Mouse (Mus musculus) myocyte (in vitro differentiated cells): ENCODE results near the gene Znrf1. TPM values are rescaled to one million over a fixed set of nuclear protein-coding genes. Genes with fewer than 3 reads are reported as not detected.

ENCODE experiments used
- H3K27me3 ChIP-seq: one replicate; pipeline ENCODE4 v1.6.1; 2011; ENCODE audit not compliant: control insufficient read depth, insufficient read depth, insufficient read length
- H3K36me3 ChIP-seq: one replicate; pipeline ENCODE4 v1.6.1; 2011; ENCODE audit not compliant: control insufficient read depth, insufficient read depth
- H3K4me2 ChIP-seq: one replicate; pipeline ENCODE4 v1.6.1; 2011; ENCODE audit warnings: low read depth, control low read depth
- H3K4me3 ChIP-seq: one replicate; pipeline ENCODE4 v1.5.1; 2011; ENCODE audit warnings: mild to moderate bottlenecking, control low read depth, moderate library complexity
- H3K79me2 ChIP-seq: one replicate; pipeline ENCODE4 v1.6.1; 2011; ENCODE audit not compliant: control insufficient read depth, insufficient read depth
- H3ac ChIP-seq: one replicate; pipeline ENCODE4 v1.6.1; 2011; ENCODE audit not compliant: control insufficient read depth, insufficient read length
- CEBPB ChIP-seq: IDR thresholded peaks from 2 replicates; pipeline ENCODE4 v1.6.1; 2011; ENCODE audit warnings: mild to moderate bottlenecking, moderate library complexity; ENCODE audit not compliant: poor library complexity, insufficient read depth, severe bottlenecking
- E2F4 ChIP-seq: IDR thresholded peaks from one replicate; pipeline ENCODE4 v1.6.1; 2011; ENCODE audit warnings: mild to moderate bottlenecking, control low read depth, moderate library complexity; ENCODE audit not compliant: insufficient read depth
- MAX ChIP-seq: IDR thresholded peaks from one replicate; pipeline ENCODE4 v1.6.1; 2011; ENCODE audit warnings: low read depth, mild to moderate bottlenecking, control low read depth
- MYOD1 ChIP-seq, 3 experiments: IDR thresholded peaks; one replicate each; pipeline ENCODE4 v1.6.1; 2011; ENCODE audit warnings: control low read depth in 2 of 3, low read depth in 2 of 3, mild to moderate bottlenecking in 2 of 3, moderate library complexity in 1 of 3; ENCODE audit not compliant: insufficient read length in 2 of 3, control insufficient read depth in 1 of 3
- MYOG ChIP-seq, 3 experiments: IDR thresholded peaks; one replicate each; pipeline ENCODE4 v1.6.1; 2011; ENCODE audit warnings: control low read depth in 2 of 3, low read depth in 2 of 3, mild to moderate bottlenecking in 2 of 3; ENCODE audit not compliant: insufficient read length in 2 of 3, control insufficient read depth in 1 of 3, insufficient read depth in 1 of 3
- POLR2A ChIP-seq: IDR thresholded peaks from one replicate; pipeline ENCODE4 v1.6.1; 2011; ENCODE audit warnings: low read depth, mild to moderate bottlenecking, control low read depth, moderate library complexity; ENCODE audit not compliant: insufficient read length
- POLR2AphosphoS2 ChIP-seq: IDR thresholded peaks from one replicate; pipeline ENCODE4 v1.6.1; 2011; ENCODE audit warnings: low read depth, control low read depth; ENCODE audit not compliant: insufficient read length
- REST ChIP-seq: IDR thresholded peaks from one replicate; pipeline ENCODE4 v1.6.1; 2011; ENCODE audit warnings: mild to moderate bottlenecking, control low read depth, moderate library complexity; ENCODE audit not compliant: insufficient read depth, insufficient read length
- SRF ChIP-seq: IDR thresholded peaks from one replicate; pipeline ENCODE4 v1.6.1; 2011; ENCODE audit warnings: low read depth; ENCODE audit not compliant: control insufficient read depth, insufficient read length
- TCF12 ChIP-seq: IDR thresholded peaks from one replicate; pipeline ENCODE4 v1.6.1; 2011; ENCODE audit warnings: mild to moderate bottlenecking, control low read depth; ENCODE audit not compliant: poor library complexity, insufficient read depth, severe bottlenecking
- TCF3 ChIP-seq: IDR thresholded peaks from one replicate; pipeline ENCODE4 v1.6.1; 2011; ENCODE audit warnings: low read depth, control low read depth; ENCODE audit not compliant: insufficient read length
- USF1 ChIP-seq: IDR thresholded peaks from one replicate; pipeline ENCODE4 v1.6.1; 2011; ENCODE audit warnings: low read depth, mild to moderate bottlenecking, control low read depth, moderate library complexity
- polyA plus RNA-seq: library from polyadenylated mRNA; unstranded; fragments of >200 nt; fragmentation: generic; extraction: Trizol; gene quantifications from one replicate; pipeline ENCODE4 v1.2.1, GENCODE M21; 2012; ENCODE audit warnings: missing spikeins

Gene Znrf1
- polyA plus RNA-seq, 1 experiment: 39.2 TPM

GRCm38 (mm10) chr8:111545406-111546156 is 9.7 kb downstream of the Znrf1 start:
- no peaks in the 10 kb centered on the region for H3K36me3 ChIP-seq
- TF ChIP-seq REST: no peak
- TF ChIP-seq MYOD1 (IDR thresholded peaks at IDR 0.05; ENCODE audit: control insufficient read depth in 1 of 3, insufficient read length in 2 of 3, low read depth in 2 of 3): no peak
- no peak for TF ChIP-seq TCF12
- TF ChIP-seq E2F4: no peak
- TF ChIP-seq SRF: no peak
- TF ChIP-seq CEBPB: no peak
- TF ChIP-seq MAX: no peak
- TF ChIP-seq POLR2A: no peak
- no peak for TF ChIP-seq TCF3
- TF ChIP-seq MYOG (IDR thresholded peaks at IDR 0.05; ENCODE audit: control insufficient read depth in 1 of 3, insufficient read depth in 1 of 3, insufficient read length in 2 of 3, low read depth in 2 of 3): no peak

GRCm38 (mm10) chr8:111547144-111547543 is 11.2 kb downstream of the Znrf1 start:
- TF ChIP-seq E2F4 (no peak), USF1 (no peak), SRF (no peak), POLR2A (no peak), MAX (no peak), MYOD1 (IDR thresholded peaks at IDR 0.05; ENCODE audit: control insufficient read depth in 1 of 3, insufficient read length in 2 of 3, low read depth in 2 of 3) (no peak), TCF3 (no peak), POLR2AphosphoS2 (no peak), REST (no peak), TCF12 (no peak), CEBPB (no peak), MYOG (IDR thresholded peaks at IDR 0.05; ENCODE audit: control insufficient read depth in 1 of 3, insufficient read depth in 1 of 3, insufficient read length in 2 of 3, low read depth in 2 of 3) (no peak)

More at GRCm38 (mm10) chr8:111545406-111546156, 9.7 kb downstream of the Znrf1 start:
- Histone ChIP-seq H3K4me3 (no peak overlapping the region), H3K4me2 (no peak overlapping the region), H3K79me2 (peaks cover 100% of the 10 kb centered on the region), H3ac (no peak overlapping the region), H3K27me3 (no peaks in the 10 kb centered on the region)

GRCm38 (mm10) chr8:111548201-111548600 is 12.3 kb downstream of the Znrf1 start:
- Histone ChIP-seq H3K36me3 (no peaks in the 10 kb centered on the region), H3K4me2 (no peak overlapping the region), H3ac (no peak overlapping the region), H3K79me2 (peaks cover 95% of the 10 kb centered on the region), H3K4me3 (no peak overlapping the region), H3K27me3 (no peaks in the 10 kb centered on the region)
- TF ChIP-seq SRF (no peak), REST (no peak), E2F4 (no peak), POLR2AphosphoS2 (no peak), TCF12 (no peak), USF1 (no peak), MYOD1 (IDR thresholded peaks at IDR 0.05; ENCODE audit: control insufficient read depth in 1 of 3, insufficient read length in 2 of 3, low read depth in 2 of 3) (no peak)

More at GRCm38 (mm10) chr8:111547144-111547543, 11.2 kb downstream of the Znrf1 start:
- no peak overlapping the region for H3K4me3 ChIP-seq
- no peaks in the 10 kb centered on the region for H3K27me3 ChIP-seq
- peak overlapping the region; percentile 3 for H3K4me2 ChIP-seq
- no peaks in the 10 kb centered on the region for H3K36me3 ChIP-seq
- no peak overlapping the region for H3ac ChIP-seq
- H3K79me2 ChIP-seq: peaks cover 95% of the 10 kb centered on the region

DNA sequence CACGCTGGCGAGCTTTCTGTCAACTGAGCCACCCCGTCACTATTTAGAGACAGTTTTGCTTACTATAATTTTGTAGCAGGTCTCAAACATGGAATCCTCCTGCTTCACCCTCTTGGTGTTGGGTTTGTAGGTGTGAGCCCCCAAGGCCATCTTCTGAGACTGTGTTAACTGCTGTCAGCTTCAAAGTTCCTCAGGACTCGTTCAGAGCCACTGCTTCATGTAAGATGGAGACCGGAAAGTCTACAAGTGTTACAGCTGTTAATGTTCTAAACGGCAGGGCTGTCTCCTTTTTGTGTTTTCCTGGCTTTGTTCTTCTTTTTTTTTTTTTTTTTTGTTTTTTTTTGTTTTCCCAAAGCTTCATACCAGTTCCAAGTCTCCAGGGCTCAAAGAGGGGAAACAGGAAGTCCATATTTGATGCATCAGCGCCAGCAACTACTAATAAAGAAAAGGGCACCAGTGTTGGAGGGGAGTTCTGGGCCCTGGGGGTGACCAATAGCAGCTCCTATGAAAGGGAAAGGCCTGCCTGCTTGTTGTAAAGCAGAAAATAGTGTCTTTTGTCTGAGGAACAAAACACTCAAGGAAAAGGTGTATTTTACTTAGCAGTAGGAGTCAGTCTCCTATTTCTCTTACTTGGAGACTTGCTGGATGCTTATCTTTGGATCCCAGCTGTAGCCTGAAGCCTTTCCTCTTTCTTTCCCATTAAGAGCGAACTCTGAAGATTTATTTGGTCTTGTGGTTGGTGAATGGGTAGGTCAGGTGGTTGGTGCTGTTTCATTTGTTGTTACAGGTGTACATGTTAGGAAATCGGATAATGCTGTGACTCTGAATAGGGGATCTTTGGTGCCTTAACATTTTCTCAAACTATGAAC is 14.3 kb downstream of the Znrf1 start:
- H3K27me3 ChIP-seq: no peaks in the 10 kb centered on the region
- H3ac ChIP-seq: no peak overlapping the region
- TF ChIP-seq MAX (no peak), MYOD1 (IDR thresholded peaks at IDR 0.05; ENCODE audit: control insufficient read depth in 1 of 3, insufficient read length in 2 of 3, low read depth in 2 of 3) (no peak)
- H3K36me3 ChIP-seq: no peaks in the 10 kb centered on the region
- no peak overlapping the region for H3K4me2 ChIP-seq
- H3K79me2 ChIP-seq: peaks cover 93% of the 10 kb centered on the region
- H3K4me3 ChIP-seq: no peak overlapping the region

DNA sequence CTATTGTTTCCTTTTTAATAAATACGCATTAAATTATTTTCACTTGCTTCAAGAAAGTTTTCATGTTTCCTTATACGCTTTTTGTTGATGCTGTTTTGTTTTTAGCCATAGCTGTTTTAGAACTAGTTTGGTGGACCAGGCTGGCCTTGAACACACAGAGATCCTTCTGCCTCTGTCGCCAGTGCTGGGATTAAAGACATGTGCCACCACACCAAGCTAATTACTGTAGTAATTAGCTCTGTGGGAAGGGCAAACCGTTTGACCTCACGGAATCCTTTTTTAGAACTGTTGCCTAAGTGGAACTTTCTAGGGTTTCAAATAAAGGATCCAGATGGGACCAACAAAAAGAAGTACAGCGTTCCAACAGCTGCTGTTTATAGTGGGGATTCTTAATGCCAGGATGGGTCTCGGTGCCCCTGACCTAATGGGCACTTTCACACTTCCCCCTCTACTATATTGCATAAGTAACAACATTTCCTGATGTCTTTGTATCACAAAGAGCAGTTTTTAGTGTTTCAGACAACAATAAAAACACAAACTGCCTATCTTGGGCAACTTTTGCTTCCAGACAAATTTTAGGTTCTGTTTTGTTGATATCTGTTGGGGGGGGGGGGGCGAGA is 15.7 kb downstream of the Znrf1 start:
- H3K36me3 ChIP-seq: no peaks in the 10 kb centered on the region
- no peak overlapping the region for H3K4me3 ChIP-seq
- peaks cover 86% of the 10 kb centered on the region for H3K79me2 ChIP-seq
- no peak for TF ChIP-seq MYOD1 (IDR thresholded peaks at IDR 0.05; ENCODE audit: control insufficient read depth in 1 of 3, insufficient read length in 2 of 3, low read depth in 2 of 3)
- no peak for TF ChIP-seq POLR2A
- no peak for TF ChIP-seq MAX
- H3K4me2 ChIP-seq: no peak overlapping the region
- H3ac ChIP-seq: no peak overlapping the region
- no peaks in the 10 kb centered on the region for H3K27me3 ChIP-seq
